Mouse (Mus musculus) kidney, adult 2 months (tissue): ENCODE measurements around the gene S100z.

Experiments used
- CTCF ChIP-seq: fragments of 200-500 bp; conservative IDR thresholded peaks from 2 replicates; pipeline ENCODE4 v1.5.1; 2011; ENCODE audit warnings: low read depth, mild to moderate bottlenecking, control low read depth, low read length, moderate library complexity, mixed read lengths; ENCODE audit not compliant: insufficient read depth, insufficient read length
- POLR2A ChIP-seq: fragments of 200-500 bp; IDR thresholded peaks from one replicate; pipeline ENCODE4 v1.6.1; 2011; ENCODE audit warnings: low read depth, low read length, control low read depth

DNA sequence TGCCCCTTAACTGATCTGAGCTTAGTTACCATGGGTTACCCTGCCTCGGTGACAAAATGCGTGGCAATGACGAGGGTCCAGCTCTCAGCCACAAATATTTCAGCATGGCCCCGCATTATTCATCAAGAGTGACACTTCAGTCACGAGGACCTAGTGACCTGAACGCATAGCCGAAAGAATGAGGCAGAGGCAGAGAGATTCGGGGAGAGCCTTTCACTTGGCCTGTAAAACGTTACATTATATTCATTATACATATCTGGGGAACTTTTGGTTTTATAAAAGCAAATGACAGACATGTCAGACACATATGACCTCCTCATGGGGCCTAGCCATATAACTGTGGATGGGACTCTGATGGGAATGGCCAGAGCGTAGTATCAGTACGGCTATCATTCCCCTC lies 33.7 kb downstream of the S100z start, which contains the start of gene Crhbp:
- TF ChIP-seq POLR2A (no peak), CTCF (no peak)
